Mouse (Mus musculus): ENCODE results near the gene Angptl4. TPM values are rescaled to one million over a fixed set of nuclear protein-coding genes. Genes with fewer than 3 reads are reported as not detected.
"Not testable (repeated sequence)": the region's sequence is repeated elsewhere in the genome, so short reads cannot be mapped to it uniquely, and the experiment has no call there.

Angptl4 gene
- total RNA-seq (2021) = 10 to 100 TPM in 1 of 2 experiments, 1 to 10 TPM in 1; 9.7 to 10.8 TPM

DNA sequence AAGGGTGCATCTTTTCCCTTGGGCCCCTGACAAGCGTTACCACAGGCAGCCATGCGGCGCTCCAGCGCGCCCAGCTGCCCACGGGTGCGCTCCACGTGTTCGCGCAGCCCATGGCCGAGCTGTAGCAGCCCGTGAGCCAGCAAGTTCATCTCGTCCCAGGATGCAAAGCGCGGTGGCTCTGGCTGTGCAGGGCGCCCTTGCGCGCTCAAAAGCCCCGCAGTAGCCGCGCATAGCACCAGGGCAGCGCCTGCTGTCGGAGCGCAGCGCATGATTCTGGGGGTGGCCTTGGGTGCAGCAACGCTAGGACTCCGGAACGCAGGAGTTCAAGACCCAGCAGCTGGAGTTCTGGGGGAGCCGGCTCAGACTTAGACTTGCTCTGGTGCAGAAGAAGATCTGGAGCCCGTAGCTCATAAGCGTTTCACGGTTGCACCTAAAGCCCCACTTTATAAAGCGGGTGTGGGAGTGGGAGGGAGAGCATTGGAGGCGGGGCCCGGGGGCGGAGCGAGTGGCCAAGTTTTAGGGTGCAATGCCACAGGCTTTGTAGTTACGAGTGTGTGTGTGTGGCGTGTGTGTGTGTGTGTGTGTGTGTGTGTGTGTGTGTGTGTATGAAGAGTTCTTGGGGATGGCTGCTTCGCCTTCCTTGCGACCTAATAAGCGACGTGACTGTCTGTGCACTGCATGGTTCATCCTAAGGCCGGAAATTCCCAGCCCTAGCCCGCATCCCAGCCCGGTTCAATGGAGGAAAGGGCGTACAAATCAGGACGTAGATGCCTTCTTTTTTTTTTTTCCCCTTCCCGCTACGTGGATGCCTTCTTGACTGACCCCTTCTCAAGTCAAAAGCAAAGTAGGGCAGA lies at the start of gene Angptl4:
TSS of gene Angptl4 (minus strand) at position 707 of the 854 bp plus-strand sequence.
- intact Hi-C loops (cut with DNase I) = no loop called here
- peak; percentile 42 for DNase-seq

DNA sequence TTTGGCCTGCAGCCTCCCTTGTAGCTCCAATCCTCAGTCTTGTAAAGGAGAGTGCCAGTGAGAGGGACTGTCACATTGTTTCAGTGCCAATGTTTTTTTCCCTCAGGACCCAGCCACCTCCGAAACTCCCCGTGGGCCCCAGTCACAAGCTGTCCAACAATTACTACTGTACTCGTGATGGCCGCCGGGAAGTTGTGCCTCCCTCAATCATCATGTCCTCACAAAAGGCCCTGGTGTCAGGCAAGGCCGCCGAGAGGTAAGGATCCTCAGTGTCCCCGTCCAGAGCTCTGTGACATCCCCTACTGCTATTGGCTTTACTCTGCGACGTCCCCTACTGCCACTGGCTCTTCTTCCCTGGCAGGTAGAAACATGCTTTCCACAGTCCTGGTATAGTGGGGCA lies 47.9 kb upstream of the Angptl4 start:
- DNase-seq = no peak
- intact Hi-C loops (cut with DNase I) = no loop called here

DNA sequence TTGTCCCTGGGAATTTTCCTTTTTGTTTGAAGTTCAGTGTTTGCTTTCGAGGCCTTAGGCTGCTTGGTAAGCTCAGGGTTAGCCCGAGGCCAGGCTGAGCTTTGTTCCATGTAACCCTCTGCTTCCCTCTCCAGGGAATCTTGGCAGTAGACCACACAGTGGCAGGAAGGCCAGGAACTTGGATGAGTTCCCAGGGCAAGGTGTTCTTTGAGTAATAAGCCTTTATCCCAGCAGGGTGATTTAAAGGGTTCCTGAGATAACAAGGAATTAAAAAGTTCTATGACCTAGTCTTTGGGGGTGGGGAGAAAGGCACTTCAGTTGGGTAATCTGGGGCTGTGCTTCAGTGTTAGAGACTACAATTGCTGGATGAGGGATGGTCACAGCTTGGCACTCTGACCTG lies 47.3 kb upstream of the Angptl4 start:
- no peak for DNase-seq
- intact Hi-C loops (cut with DNase I) = no loop called here

DNA sequence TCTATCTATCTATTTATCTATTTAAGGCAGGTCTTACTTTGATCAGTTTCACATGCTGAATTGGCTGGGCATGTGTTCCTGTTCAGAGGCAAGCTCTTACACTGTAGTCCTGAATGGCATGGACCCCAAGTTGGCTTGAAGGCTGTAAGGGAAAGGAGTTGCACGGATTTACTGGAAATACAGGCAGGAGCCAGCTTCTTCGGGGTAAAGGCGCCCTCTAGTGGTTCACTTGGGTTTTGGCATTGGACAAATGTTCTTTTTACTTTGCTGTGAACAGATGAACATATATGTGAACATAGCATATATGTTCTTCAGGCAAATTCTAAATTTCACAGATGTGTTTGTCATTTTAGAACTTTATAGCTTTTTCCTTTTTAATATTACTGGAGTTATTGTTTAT lies 45.2 kb upstream of the Angptl4 start:
- DNase-seq = peak; percentile 74
- intact Hi-C loops (cut with DNase I) = no loop called here

DNA sequence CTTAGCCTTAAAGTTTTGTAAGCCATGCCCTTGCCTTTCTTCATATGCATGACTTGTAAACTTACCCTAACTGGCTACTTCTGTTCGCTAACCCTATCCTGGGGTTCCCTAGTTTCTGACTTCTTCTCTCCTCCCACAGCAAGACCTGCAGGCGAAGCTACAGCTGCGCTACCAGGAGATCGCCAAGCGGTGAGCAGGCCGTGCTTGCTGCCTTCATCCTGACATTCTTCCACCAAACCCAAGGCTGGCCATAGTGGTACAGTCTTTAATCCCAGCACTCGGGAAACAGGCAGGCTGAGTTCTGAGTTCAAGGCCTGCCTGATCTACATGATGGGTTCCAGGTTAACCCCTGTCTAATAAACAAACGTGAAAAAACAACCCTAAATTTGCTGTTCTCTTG lies 43.8 kb upstream of the Angptl4 start:
- intact Hi-C loops (cut with DNase I) = no loop called here
- no peak for DNase-seq

DNA sequence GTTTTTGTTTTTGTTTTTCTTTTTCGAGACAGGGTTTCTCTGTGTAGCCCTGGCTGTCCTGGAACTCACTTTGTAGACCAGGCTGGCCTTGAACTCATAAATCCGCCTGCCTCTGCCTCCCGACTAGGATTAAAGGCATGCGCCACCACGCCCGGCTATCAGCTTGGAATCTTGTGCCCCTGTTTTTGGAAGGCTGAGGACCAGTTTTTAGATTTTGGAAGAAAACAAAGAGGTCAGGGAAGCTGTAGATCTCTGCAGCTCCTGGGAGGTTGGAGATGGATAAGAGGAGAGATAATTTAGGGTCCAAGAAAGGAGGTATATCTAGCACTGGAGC lies 43.3 kb upstream of the Angptl4 start:
- DNase-seq; intact Hi-C loops (cut with DNase I): not testable (repeated sequence)

DNA sequence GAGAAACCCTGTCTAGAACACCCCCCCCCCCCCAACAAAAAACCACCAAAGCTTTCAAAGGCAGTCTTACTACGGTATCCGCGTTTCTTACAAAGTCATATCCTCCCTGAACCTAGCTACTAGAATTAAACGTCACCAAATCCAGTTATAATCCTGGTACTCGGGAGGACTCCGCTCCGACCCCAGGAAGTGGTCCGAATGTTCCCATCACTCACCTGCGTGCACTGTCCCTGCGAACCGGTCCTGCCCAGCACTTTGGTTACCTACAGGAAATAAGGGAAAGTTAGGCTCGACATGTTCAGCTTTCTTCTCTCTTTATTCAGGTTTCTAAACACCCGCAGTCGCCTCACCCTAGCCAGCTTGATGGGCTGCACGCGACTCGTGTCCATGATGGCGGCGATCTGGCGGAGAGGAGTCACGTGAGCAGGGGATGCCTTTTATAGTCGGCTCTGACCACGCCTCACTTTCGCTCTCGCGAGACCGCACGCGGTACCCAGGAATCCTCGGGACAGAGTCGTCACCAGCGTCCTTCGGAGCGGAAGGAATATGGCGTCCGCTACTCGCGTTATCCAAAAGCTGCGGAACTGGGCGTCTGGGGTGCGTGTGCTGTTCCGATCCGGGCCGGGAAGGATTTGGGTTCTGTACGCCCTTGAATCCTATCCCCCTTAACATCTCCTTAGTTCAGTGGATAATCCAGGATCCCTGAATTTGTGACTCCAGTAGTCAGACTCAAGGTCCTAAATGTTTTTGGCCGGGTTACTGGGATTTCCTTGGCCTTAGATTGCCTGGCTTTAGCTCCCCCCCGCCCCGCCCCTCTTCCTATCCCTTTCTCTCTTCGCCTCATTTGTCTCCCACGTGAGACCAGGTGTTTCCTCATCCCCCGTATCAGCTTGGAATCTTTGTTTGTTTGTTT lies 42.7 kb upstream of the Angptl4 start, which contains the start of the genes Rps28 and Ndufa7:
TSS of gene Rps28 (minus strand) at position 479 of the 913 bp plus-strand sequence.
TSS of gene Ndufa7 (plus strand) at position 489 of the 913 bp plus-strand sequence.
- intact Hi-C loops (cut with DNase I) = no loop called here
- DNase-seq = peak; percentile 97

DNA sequence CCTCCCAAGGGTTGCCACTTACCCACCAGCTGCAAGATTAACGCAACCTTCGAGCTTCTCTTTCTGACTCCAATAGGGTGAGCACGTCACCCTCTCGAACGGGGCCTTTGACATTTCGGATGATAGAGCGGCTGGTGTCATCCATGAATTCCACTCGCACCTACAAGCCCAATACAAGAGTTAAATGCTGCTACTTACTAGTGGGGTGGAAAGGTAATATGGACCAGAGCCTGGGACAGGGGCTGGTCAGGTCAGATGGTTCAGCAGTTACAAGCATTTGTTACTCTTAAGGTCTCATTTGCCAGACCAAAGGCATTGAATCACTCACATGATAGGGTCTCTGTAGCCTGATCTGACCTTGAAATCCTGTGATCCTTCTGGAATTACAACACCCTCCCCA lies 41.5 kb upstream of the Angptl4 start:
- DNase-seq; intact Hi-C loops (cut with DNase I): not testable (repeated sequence)

DNA sequence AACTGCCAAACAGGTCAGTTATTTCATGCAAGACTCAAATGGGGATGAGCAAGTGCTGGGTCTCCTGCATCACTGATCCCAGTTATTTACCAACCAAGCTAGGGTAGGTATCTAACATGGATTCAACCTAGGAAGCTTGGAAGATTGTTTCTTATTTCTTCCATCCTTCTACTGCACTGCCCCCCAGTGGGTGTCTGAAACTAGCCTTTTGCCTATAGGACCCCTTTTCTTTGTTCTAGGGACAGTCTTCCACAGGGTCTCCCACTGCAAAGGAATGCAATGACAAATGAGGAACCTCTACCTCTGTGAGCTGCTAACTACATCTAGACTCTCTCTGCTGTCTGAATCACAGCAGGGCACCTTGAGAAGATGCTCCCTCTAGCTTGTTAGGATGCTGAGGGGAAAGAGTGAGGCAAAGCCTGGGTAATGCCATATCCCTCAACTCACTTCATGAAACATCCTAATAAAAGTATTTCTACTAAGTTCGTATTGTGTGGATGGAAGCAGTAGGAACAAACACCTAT lies 40.9 kb upstream of the Angptl4 start:
- intact Hi-C loops (cut with DNase I) = no loop called here
- no peak for DNase-seq

DNA sequence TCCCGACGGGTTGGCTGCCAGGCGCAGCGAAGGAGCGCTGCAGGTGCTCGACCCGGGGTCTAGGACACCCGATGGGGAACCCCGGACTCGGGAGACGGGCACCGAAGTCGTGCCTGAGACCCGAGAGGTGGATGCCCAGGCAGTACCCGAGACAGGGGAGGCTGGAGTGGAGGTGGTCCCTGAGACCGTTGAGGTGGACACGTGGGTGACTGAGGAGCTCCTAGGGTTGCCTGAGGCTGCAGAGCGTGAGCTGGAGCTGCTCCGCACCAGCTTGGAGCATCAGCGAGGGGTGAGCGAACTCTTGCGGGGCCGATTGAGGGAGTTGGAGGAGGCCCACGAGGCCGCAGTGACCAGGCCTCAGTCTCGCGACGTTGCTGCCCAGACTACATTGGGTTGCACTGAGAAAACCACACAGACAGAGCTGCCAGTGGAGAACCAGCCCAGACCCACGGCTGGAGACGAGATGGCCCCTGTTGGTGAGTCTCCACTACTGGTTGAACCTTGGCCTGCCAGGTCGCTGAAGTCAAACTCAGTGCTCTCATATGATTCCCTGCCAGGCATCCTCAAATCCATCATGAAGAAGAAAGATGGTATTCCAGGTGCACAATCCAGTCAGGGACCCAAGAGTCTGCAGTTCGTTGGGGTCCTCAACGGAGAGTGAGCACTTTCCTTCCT lies 36.5 kb upstream of the Angptl4 start:
- intact Hi-C loops (cut with DNase I) = no loop called here

DNA sequence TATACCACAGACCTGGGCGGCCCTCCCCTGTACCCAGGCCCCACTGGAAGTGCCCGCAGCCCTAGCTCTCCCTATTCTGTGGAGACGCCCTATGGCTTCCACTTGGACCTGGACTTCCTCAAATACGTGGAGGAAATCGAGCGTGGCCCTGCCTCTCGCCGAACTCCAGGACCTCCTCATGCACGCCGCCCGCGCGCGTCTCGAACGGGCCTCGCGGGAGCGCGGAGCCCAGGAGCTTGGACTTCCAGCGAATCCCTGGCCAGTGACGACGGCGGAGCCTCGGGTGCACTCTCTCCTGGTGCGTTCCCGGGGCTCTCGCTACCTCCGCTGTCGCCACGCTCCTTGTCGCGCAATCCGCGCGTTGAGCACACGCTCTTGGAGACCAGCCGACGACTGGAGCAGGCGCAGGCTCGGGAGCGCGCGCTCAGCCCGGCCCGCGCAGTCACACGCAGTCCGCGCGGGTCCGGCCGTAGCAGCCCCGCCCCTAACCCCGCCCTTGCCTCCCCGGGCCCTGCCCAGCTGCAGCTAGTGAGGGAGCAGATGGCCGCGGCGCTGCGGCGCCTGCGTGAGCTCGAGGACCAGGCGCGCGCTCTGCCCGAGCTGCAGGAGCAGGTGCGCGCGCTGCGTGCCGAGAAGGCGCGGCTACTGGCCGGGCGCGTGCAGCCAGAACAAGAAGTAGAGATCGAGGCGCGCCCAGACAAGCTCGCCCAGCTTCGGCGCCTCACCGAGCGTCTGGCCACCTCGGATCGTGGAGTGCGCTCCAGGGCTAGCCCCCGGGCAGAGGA lies 35.7 kb upstream of the Angptl4 start:
- peak; percentile 98 for DNase-seq
- intact Hi-C loops (cut with DNase I) = no loop called here

More for the DNA sequence above, 36.5 kb upstream of the Angptl4 start:
- no peak for DNase-seq

DNA sequence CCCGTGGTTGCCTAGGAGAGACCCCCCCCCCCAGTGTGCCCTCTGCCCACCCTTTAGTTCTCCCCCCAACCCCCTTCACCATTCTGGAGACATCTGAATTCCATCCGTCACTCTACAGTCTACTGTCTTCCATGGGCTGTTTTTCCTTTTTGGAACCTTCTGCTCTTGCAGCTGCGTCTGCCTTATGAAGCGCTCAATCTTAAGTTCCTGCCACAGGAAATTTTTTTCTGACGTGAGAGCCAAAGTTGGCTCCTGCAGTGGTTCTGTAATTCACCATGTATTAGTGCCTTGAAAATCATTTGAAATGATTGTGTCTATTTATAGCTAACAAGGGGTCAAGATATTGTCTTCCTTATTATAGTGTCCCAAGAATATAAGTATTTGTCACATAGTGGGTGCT lies 35.0 kb upstream of the Angptl4 start:
- intact Hi-C loops (cut with DNase I) = no loop called here
- no peak for DNase-seq

DNA sequence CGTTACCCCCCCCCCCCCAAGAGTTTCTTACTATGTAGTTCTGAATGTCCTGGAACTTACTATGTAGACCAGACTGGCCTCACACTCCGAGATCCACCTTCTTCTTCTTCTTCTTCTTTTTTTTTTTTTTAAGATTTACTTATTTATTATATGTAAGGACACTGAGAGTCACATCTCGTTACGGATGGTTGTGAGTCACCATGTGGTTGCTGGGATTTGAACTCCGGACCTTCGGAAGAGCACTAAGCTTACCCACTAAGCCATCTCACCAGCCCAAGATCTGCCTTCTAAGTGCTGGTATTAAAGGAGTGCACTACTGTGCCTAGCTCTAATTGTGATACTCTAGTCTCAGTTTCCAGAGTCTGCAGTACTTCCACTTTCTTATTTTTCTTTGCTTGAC lies 33.8 kb upstream of the Angptl4 start:
- DNase-seq = no peak
- intact Hi-C loops (cut with DNase I) = no loop called here

DNA sequence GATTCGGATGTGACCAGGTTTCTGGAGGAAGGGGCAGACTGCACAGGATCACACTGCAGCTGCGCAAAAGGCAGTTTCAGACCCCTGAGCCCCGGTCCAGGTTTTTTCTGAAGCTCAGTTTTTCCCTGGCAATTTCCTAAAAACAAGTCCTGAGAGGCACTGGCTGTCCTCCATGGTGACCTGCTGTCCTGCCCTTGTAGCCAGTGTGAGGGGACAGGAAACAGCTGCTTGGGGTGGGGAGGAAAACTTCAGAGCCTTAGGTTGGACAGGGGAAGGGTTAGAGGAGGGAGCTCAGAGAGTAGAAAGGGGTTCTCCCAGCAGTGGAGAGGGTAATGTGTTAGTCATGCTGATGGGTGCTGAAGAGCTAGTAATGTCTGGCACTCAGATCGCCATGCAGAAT lies 31.4 kb upstream of the Angptl4 start:
- no peak for DNase-seq
- intact Hi-C loops (cut with DNase I) = no loop called here

DNA sequence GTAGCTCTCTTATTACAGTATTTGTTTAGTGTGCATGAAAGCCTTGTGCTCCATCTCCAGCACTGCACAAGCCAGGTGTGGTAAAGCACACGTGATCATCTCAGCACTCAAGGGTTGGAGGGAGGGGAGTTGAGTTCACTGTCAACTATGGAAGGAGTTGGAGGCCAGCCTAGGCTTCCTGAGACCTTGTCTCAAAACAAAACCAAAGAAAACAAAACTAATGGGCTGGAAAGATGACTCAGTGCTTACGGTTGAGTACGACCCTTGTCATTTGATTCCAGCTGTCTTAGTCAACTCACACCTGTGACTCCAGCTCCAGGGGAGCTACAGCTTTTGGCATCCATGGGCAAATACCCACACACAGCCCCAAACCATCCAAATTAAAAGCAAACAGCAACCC lies 30.8 kb upstream of the Angptl4 start:
- intact Hi-C loops (cut with DNase I) = no loop called here
- DNase-seq = no peak

DNA sequence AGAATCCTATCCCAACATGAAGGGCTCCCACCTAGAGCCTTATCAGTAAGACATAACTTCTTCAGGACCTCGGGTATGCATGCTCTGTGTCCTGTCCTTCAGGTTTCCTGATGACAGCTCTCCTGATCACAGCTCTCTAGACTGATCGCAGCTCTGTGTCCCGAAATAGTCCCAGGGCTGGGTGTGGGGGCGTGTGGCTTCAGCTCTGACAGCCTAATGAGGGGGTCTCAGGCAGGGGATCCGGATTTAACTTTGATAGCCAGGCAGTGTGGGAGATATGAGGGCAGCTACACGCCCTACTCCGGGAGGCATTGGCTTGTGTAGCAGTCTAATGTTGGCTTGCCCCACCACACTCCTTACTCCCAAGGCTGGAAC lies 29.5 kb upstream of the Angptl4 start:
- DNase-seq = no peak
- intact Hi-C loops (cut with DNase I) = no loop called here

DNA sequence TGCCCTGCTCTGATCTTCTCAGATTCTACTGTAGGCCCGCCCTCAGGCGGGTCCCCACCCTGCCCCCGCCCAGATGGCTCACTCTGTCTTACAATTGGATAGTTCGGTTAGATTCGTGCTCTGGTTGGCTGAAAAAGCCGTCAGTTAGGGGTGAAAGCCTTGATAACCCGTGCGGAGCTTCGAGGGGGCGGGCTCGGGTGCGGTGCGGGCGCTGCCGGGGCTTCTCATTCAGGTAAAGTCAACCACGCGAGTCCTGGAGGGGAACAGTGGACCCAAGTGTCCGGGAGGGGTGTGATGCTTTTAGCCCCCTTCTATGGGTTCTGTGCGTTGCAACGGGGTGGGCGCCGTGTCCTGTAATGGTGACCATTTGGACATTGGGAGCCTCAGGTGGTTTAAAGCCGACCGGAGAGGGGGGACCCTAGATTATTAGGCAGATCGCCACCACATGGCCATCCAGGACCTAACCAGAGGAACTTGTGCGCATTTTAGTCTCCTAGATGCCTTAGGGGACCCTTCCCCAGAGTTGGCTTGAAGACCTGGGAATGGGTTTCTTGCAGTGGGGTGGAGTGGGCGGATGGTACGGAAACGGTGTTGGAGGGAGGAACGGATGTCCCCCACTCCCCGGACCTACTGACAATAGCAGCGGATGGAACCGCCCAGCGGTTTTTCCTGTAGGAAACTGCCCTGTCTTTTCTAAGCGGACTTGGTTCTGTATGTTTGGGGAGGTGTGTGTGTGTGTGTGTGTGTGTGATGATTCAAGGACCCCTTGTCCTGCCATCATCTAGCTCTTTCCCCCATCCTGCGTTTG lies 28.9 kb upstream of the Angptl4 start, which contains the start of gene Kank3:
TSS of gene Kank3 (plus strand) at position 186 of the 808 bp plus-strand sequence.
- DNase-seq = peak; percentile 94
- intact Hi-C loops (cut with DNase I) = no loop called here

DNA sequence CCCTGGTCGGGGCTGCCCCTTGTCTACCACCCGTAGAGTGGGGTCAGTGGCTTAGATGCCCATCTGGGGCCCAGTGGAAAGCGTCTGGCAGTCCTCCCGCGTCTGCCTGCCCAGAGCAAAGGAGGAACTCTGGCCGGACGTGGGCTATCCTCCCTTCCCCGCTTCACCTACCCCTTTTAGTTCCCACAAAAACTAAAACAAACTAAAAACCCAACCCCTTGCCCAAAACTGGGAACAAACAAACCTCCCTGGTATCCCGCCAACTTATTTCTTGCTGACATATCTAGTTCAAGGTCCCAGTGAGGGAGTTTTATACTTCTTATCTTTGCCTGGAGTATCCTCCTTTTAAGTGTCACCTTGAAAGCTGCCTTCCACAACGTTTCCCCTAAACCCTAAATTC lies 26.6 kb upstream of the Angptl4 start:
- no peak for DNase-seq
- intact Hi-C loops (cut with DNase I) = loop anchor here (10.0 kb wide), 1 partner anchor 83 kb away; no protein-coding TSS in a partner anchor

Data from left cerebral cortex, postnatal 4 days (tissue).